Mouse (Mus musculus) left cerebral cortex, adult 2 months (tissue): ENCODE measurements around the gene Mvk. TPM values are rescaled to one million over a fixed set of nuclear protein-coding genes. Genes with fewer than 3 reads are reported as not detected.

ENCODE experiments used
- DNase-seq, 2 experiments: peaks; one replicate each; pipeline ENCODE4 v3.0.0; 2021 to 2022; ENCODE audit warnings: low spot score in 2 of 2, mixed read lengths in 1 of 2; ENCODE audit errors: extremely low spot score in 1 of 2
- H3K27ac ChIP-seq: fragments of 200-600 bp; 2 replicates; pipeline ENCODE4 v1.8.1; 2022
- H3K4me3 ChIP-seq: fragments of 200-600 bp; 2 replicates; pipeline ENCODE4 v1.8.1; 2022
- CTCF ChIP-seq: fragments of 200-600 bp; IDR thresholded peaks from 2 replicates; pipeline ENCODE4 v1.8.1; 2022; ENCODE audit warnings: antibody characterized with exemption, mild to moderate bottlenecking, moderate library complexity
- intact Hi-C: fragments of 180-260 bp; cut with DNase I; formaldehyde crosslinking; loops from one replicate; pipeline ENCODE4 v1.15.1; 2025
- total RNA-seq, 2 experiments: library from RNA; stranded (reverse); gene quantifications; 2 replicates each; pipeline ENCODE4 v1.2.3; 2021

Mvk gene
- total RNA-seq, 2 experiments from 2014 or later, result 26.1 to 30.8 TPM

DNA sequence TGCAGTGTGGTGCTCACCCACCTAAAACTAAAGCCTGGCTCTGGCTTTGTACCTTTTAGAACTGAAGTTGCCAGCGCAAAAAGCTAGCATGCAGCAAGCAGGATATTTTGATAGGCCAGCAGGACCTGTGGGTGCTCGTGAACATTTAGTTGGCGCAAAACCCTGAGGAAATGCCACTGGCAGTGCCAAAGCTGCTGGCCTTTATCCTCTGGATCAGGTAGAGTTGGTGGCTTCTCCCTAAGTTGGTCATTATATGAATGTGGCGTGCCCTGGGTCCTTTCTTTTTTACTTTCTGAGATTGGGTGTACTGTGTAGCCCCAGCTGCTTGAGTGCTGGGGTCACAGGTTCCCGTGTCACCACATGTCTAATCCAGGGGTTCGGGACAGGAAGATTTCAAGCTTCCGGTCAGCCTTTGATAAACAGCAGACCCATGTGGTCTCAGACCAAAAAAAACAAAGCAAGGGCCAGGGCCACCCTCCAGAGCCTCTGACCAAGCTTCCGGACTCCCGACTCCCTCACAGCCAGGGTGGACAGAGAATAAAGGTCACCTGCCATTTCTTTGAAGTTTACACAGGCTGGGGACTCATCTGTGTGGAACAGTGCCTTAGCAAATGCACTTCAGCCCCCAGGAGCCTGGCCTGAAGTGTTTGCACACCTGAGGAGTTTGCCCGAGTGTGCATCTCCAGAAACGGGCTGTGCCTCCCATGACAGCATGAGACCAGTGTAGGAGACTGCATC lies 22.3 kb upstream of the Mvk start:
- H3K4me3 ChIP-seq, result no peak overlapping the region
- DNase-seq, result no peak
- H3K27ac ChIP-seq, result no peak overlapping the region
- intact Hi-C loops, result no loop called here
- no peak for TF ChIP-seq CTCF

GRCm38 (mm10) chr5:114422591-114422990 lies 21.5 kb upstream of the Mvk start:
- Histone ChIP-seq H3K4me3 (no peak overlapping the region), H3K27ac (no peak overlapping the region)
- no peak for DNase-seq
- intact Hi-C loops, result no loop called here
- no peak for TF ChIP-seq CTCF

- Histone ChIP-seq H3K27ac (no peak overlapping the region), H3K4me3 (no peak overlapping the region)
- no peak for DNase-seq
- intact Hi-C loops, result no loop called here
- TF ChIP-seq CTCF, result no peak
Measured at GRCm38 (mm10) chr5:114423961-114424360, 20.1 kb upstream of the Mvk start.

GRCm38 (mm10) chr5:114426732-114427131 lies 17.3 kb upstream of the Mvk start:
- intact Hi-C loops, result no loop called here
- no peak for DNase-seq

DNA sequence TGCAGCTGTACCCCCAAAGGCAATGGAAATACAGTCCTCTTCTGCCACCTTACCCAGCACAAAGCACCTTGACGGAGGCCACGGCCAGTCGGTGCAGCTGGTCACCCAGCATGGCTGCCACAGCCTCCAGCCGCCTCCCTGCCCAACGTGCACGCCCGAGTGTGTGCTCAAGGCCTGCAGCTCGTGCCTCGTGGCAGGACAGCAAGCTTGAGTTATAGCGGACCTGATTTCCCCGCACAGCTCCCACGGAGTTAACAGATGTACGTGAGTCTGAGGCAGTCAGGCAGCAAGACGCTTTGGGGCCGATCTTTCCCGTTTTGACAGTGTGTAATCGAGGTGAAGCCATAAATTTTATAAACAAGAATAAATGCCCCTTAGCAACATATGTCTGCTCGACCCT lies 15.4 kb upstream of the Mvk start:
- intact Hi-C loops, result no loop called here
- DNase-seq, result no peak
- no peak overlapping the region for H3K27ac ChIP-seq
- H3K4me3 ChIP-seq, result no peak overlapping the region
- no peak for TF ChIP-seq CTCF

More at GRCm38 (mm10) chr5:114426732-114427131, 17.3 kb upstream of the Mvk start:
- Histone ChIP-seq H3K4me3 (no peak overlapping the region), H3K27ac (no peak overlapping the region)
- no peak for TF ChIP-seq CTCF

DNA sequence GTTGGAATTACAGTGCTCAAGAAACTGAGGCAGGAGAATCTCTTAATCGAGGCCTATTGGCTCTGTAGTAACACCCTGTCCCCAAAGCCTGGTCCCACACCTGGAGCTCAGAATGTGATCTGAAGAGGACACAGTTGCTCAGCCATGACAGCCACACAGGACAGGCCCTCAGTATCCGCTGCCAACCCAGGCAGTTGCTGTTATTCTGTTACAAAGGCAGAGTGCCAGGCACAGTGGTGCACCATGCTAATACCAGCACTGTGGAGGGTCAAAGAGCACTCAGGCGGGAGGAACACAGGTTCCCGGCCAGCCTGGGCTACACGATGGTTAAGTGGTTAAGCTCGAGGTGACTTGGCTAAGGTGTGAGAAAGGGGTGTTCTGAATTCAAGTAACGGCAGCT lies 14.3 kb upstream of the Mvk start:
- no peak for DNase-seq
- no peak for TF ChIP-seq CTCF
- intact Hi-C loops, result no loop called here
- no peak overlapping the region for H3K27ac ChIP-seq
- H3K4me3 ChIP-seq, result no peak overlapping the region

DNA sequence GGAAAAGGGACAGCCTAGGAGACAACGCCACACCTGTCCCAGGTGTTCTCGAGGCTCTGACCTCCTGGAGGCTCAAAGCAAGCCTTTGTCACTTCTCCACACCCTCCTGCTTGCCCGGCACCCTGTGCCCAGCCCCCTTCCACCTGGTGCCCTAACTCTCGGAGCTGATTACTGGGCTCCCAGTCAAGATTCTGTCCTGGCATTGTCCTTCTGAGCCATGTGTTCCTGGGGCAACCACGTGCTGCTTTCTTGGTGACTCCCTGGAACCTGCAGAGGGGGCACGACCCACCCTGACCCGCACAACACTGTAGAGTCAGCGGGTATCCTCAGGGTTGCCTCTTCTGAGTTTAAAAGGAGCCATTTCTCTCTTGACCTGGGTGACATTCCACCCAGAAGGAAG lies 9.7 kb upstream of the Mvk start:
- intact Hi-C loops, result no loop called here
- TF ChIP-seq CTCF, result no peak

DNA sequence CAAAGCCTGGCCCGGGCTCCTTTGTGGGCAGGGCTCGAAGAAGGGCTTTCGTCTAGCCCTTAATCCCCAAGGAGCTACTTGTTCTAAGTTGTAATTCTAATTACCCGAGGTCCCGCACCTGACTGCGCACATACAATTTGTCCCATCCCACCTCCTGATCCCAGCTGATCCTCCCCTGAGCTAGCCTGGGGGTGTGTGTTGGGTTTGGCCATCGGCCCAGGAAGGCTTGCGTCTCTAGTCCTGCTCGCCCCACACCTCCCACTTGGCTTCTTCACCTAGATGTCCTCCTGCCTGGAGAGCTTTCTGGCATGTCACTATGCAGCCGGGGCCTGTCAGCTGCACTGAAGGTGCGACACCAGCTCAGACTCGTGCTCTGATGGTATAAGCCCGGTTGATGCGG lies 8.5 kb upstream of the Mvk start:
- intact Hi-C loops, result no loop called here

More for the DNA sequence above, 9.7 kb upstream of the Mvk start:
- Histone ChIP-seq H3K4me3 (no peak overlapping the region), H3K27ac (no peak overlapping the region)
- DNase-seq, result no peak

DNA sequence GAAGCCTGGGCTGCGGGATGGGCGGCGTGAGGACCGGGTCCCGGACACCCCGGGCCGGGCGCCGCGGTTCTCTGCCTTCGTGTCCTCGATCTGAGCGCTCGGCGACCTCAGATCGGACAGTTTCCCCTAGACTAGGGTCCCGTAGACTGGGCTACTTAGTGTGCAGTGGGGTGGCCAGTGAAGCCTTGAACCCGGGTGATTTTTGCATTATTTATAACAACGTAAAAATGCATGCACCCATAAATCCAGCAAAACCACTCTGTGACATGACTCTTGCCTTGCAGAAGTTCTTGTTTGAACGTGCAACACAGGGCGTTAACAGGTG lies 261 bp downstream of the Mvk start:
- DNase-seq, result no peak
- no peak for TF ChIP-seq CTCF
- Histone ChIP-seq H3K4me3 (peak overlapping the region; percentile 84), H3K27ac (0 out of 2 replicates have a peak overlapping the region, but pooled peaks have one; percentile 63)
- intact Hi-C loops, result no loop called here

More for the DNA sequence above, 8.5 kb upstream of the Mvk start:
- Histone ChIP-seq H3K27ac (no peak overlapping the region), H3K4me3 (no peak overlapping the region)
- DNase-seq, result no peak
- TF ChIP-seq CTCF, result no peak

DNA sequence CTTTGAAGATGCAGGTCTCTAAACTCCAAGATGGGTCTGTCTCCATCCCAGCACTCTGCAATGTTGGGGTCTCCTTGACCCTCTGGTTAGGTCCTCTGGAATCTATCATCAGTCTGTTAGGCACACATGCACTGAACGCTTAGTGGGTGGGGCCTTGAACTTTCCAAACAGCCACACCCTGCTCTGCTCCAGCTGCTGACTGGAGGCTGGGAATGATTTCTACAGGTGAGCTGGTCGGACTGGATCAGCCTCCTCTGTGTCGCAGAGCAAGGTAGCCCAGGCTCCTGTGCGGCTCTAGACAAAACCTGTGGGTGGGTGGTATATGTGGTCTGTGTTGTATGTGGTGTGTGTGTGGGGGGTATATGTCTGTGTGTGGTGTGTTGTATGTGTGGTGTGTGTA lies 4.9 kb downstream of the Mvk start:
- intact Hi-C loops, result no loop called here
- no peak for DNase-seq

GRCm38 (mm10) chr5:114456287-114456686 lies 12.2 kb downstream of the Mvk start:
- intact Hi-C loops, result no loop called here
- DNase-seq, result no peak
- no peak for TF ChIP-seq CTCF
- H3K27ac ChIP-seq, result no peak overlapping the region
- no peak overlapping the region for H3K4me3 ChIP-seq

More for the DNA sequence above, 4.9 kb downstream of the Mvk start:
- no peak overlapping the region for H3K4me3 ChIP-seq
- TF ChIP-seq CTCF, result no peak
- H3K27ac ChIP-seq, result no peak overlapping the region

DNA sequence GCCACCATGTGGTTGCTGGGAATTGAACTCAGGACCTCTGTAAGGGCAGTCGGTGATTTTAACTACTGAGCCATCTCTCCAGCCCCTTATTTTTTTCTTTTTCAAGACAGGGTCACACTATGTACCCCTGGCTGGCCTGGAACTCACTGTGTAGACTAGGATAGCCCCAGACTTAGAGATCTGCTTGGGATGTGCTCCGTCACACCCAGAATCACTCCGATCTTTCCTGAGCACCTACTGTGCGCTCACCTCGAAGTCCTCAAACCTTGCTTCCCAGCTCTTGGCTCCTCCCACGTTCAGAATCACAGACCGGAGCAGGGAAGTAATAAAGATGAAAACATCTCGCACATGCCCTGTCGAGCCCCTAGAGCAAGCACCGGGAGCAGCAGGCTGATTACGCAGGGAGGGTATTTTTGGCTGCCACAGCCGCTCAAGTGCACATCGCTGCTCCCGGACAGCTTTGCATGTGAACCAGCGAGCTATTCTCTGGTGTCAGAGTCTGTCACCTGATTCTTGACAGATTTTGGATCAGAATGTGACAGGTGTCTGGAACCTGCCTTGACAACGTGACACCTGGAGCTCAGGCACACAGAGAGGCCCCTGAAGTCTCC lies 13.0 kb downstream of the Mvk start:
- Histone ChIP-seq H3K4me3 (no peak overlapping the region), H3K27ac (no peak overlapping the region)
- no peak for TF ChIP-seq CTCF
- intact Hi-C loops, result no loop called here
- no peak for DNase-seq

DNA sequence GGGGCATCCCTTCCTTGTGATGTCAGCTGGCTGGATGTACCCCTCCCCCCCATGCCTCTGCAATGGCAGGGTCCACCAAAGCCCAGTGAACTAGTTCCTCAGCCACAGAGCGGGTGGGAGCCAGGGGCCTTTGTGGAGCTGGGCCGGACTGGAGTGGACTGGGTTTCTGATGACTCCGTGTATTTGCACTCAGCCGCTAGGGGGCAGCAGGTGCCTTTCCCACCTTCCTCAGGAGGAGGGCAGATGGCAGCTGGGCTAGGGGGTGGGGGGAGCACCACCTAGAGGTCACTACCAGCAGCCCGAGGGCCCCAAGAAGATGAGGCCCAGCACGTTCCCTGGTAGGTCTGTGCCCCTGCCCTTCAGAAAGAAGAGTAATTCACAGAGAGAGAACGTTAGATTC lies 17.2 kb downstream of the Mvk start:
- H3K27ac ChIP-seq, result no peak overlapping the region
- peak; percentile 80 to 81 for DNase-seq
- no peak overlapping the region for H3K4me3 ChIP-seq
- TF ChIP-seq CTCF, result peak; percentile 78
- intact Hi-C loops, result loop anchor here (1.0 to 2.0 kb wide), 2 partner anchors 107 to 158 kb away; partner anchors contain the start of gene Fam222a
